Mouse (Mus musculus): ENCODE results near the gene Med23.

- no peak for TF ChIP-seq POLR2A (IDR thresholded peaks at IDR 0.05; ENCODE audit: low read depth, low read length)
- TF ChIP-seq CTCF (conservative IDR thresholded peaks at IDR 0.05; ENCODE audit: insufficient read depth, insufficient read length, low read depth, low read length) = no peak
Measured at GRCm38 (mm10) chr10:24947871-24948270, 78.1 kb downstream of the Med23 start.

Data from kidney, adult 2 months (tissue).